Mouse (Mus musculus): Measurements from ENCODE around the gene Trio. TPM values are rescaled to one million over a fixed set of nuclear protein-coding genes. Genes with fewer than 3 reads are reported as not detected.
A peak's percentile ranks its signal among the peaks of the same experiment; 100 is the strongest.

Trio gene
- polyA plus RNA-seq, 1 experiment from 2014 or later: 65.1 TPM

- Histone ChIP-seq H3K9ac (replicated peaks; ENCODE audit: low read depth, low read length) (no peak overlapping the region), H3K4me3 (ENCODE audit: low read depth, low read length) (no peak overlapping the region), H3K4me1 (ENCODE audit: control insufficient read depth, insufficient read depth, low read length) (peaks cover 39% of the 10 kb centered on the region), H3K27ac (ENCODE audit: low read depth, low read length) (no peak overlapping the region), H3K27me3 (ENCODE audit: control insufficient read depth, insufficient read depth, low read length) (no peaks in the 10 kb centered on the region), H3K36me3 (ENCODE audit: control insufficient read depth, insufficient read depth, low read length) (no peaks in the 10 kb centered on the region), H3K4me2 (ENCODE audit: low read depth, low read length) (no peak overlapping the region), H3K9me3 (ENCODE audit: control insufficient read depth, low read length) (no peaks in the 10 kb centered on the region)
- 34% methylated on average over 4 of the region's 4 CpGs for WGBS
- ATAC-seq (ENCODE audit: low read depth): no peak
These were observed 24.3 kb downstream of the Trio start for GRCm38 (mm10) chr15:28001299-28001698.

- H3K9ac ChIP-seq (replicated peaks; ENCODE audit: low read depth, low read length): no peak overlapping the region
- H3K27me3 ChIP-seq (ENCODE audit: control insufficient read depth, insufficient read depth, low read length): no peaks in the 10 kb centered on the region
- no peak overlapping the region for H3K4me2 ChIP-seq (ENCODE audit: low read depth, low read length)
- no peak overlapping the region for H3K4me3 ChIP-seq (ENCODE audit: low read depth, low read length)
- ATAC-seq (ENCODE audit: low read depth): no peak
- WGBS: 9% methylated on average over 8 of the region's 8 CpGs
- H3K4me1 ChIP-seq (ENCODE audit: control insufficient read depth, insufficient read depth, low read length): peaks cover 47% of the 10 kb centered on the region
- H3K9me3 ChIP-seq (ENCODE audit: control insufficient read depth, low read length): no peaks in the 10 kb centered on the region
- H3K36me3 ChIP-seq (ENCODE audit: control insufficient read depth, insufficient read depth, low read length): no peaks in the 10 kb centered on the region
- no peak overlapping the region for H3K27ac ChIP-seq (ENCODE audit: low read depth, low read length)
These were observed 26.9 kb downstream of the Trio start for GRCm38 (mm10) chr15:27998621-27999359.

- H3K4me2 ChIP-seq (ENCODE audit: low read depth, low read length): no peak overlapping the region
- peaks cover 45% of the 10 kb centered on the region for H3K4me1 ChIP-seq (ENCODE audit: control insufficient read depth, insufficient read depth, low read length)
- H3K9me3 ChIP-seq (ENCODE audit: control insufficient read depth, low read length): no peaks in the 10 kb centered on the region
- H3K27ac ChIP-seq (ENCODE audit: low read depth, low read length): no peak overlapping the region
- no peaks in the 10 kb centered on the region for H3K27me3 ChIP-seq (ENCODE audit: control insufficient read depth, insufficient read depth, low read length)
- ATAC-seq (ENCODE audit: low read depth): no peak
- 6% methylated on average over 8 of the region's 8 CpGs for WGBS
- H3K9ac ChIP-seq (replicated peaks; ENCODE audit: low read depth, low read length): no peak overlapping the region
- H3K4me3 ChIP-seq (ENCODE audit: low read depth, low read length): no peak overlapping the region
- no peaks in the 10 kb centered on the region for H3K36me3 ChIP-seq (ENCODE audit: control insufficient read depth, insufficient read depth, low read length)
These were observed 27.7 kb downstream of the Trio start for GRCm38 (mm10) chr15:27997917-27998316.

- peak; percentile 72 for ATAC-seq (ENCODE audit: low read depth)
These were observed 28.2 kb downstream of the Trio start for GRCm38 (mm10) chr15:27997391-27997841.

GRCm38 (mm10) chr15:27996750-27997149 lies 28.9 kb downstream of the Trio start:
- Histone ChIP-seq H3K4me1 (ENCODE audit: control insufficient read depth, insufficient read depth, low read length) (peaks cover 45% of the 10 kb centered on the region), H3K4me2 (ENCODE audit: low read depth, low read length) (no peak overlapping the region), H3K27ac (ENCODE audit: low read depth, low read length) (no peak overlapping the region), H3K36me3 (ENCODE audit: control insufficient read depth, insufficient read depth, low read length) (no peaks in the 10 kb centered on the region), H3K27me3 (ENCODE audit: control insufficient read depth, insufficient read depth, low read length) (no peaks in the 10 kb centered on the region), H3K4me3 (ENCODE audit: low read depth, low read length) (no peak overlapping the region), H3K9ac (replicated peaks; ENCODE audit: low read depth, low read length) (no peak overlapping the region), H3K9me3 (ENCODE audit: control insufficient read depth, low read length) (no peaks in the 10 kb centered on the region)
- 89% methylated on average over 4 of the region's 4 CpGs for WGBS
- no peak for ATAC-seq (ENCODE audit: low read depth)

More at GRCm38 (mm10) chr15:27997391-27997841, 28.2 kb downstream of the Trio start:
- no peaks in the 10 kb centered on the region for H3K27me3 ChIP-seq (ENCODE audit: control insufficient read depth, insufficient read depth, low read length)
- 24% methylated on average over 9 of the region's 9 CpGs for WGBS
- H3K4me3 ChIP-seq (ENCODE audit: low read depth, low read length): no peak overlapping the region
- no peaks in the 10 kb centered on the region for H3K9me3 ChIP-seq (ENCODE audit: control insufficient read depth, low read length)
- no peak overlapping the region for H3K4me2 ChIP-seq (ENCODE audit: low read depth, low read length)
- no peak overlapping the region for H3K9ac ChIP-seq (replicated peaks; ENCODE audit: low read depth, low read length)
- H3K27ac ChIP-seq (ENCODE audit: low read depth, low read length): no peak overlapping the region
- H3K4me1 ChIP-seq (ENCODE audit: control insufficient read depth, insufficient read depth, low read length): peaks cover 45% of the 10 kb centered on the region
- no peaks in the 10 kb centered on the region for H3K36me3 ChIP-seq (ENCODE audit: control insufficient read depth, insufficient read depth, low read length)

GRCm38 (mm10) chr15:27995421-27995820 lies 30.2 kb downstream of the Trio start:
- H3K4me1 ChIP-seq (ENCODE audit: control insufficient read depth, insufficient read depth, low read length): peaks cover 40% of the 10 kb centered on the region
- H3K9me3 ChIP-seq (ENCODE audit: control insufficient read depth, low read length): no peaks in the 10 kb centered on the region
- no peaks in the 10 kb centered on the region for H3K27me3 ChIP-seq (ENCODE audit: control insufficient read depth, insufficient read depth, low read length)
- H3K27ac ChIP-seq (ENCODE audit: low read depth, low read length): no peak overlapping the region
- no peak overlapping the region for H3K4me2 ChIP-seq (ENCODE audit: low read depth, low read length)
- 18% methylated on average over 3 of the region's 3 CpGs for WGBS
- ATAC-seq (ENCODE audit: low read depth): no peak
- no peak overlapping the region for H3K9ac ChIP-seq (replicated peaks; ENCODE audit: low read depth, low read length)
- no peaks in the 10 kb centered on the region for H3K36me3 ChIP-seq (ENCODE audit: control insufficient read depth, insufficient read depth, low read length)
- H3K4me3 ChIP-seq (ENCODE audit: low read depth, low read length): no peak overlapping the region

GRCm38 (mm10) chr15:27994870-27995269 lies 30.8 kb downstream of the Trio start:
- Histone ChIP-seq H3K9me3 (ENCODE audit: control insufficient read depth, low read length) (no peaks in the 10 kb centered on the region), H3K27ac (ENCODE audit: low read depth, low read length) (no peak overlapping the region), H3K27me3 (ENCODE audit: control insufficient read depth, insufficient read depth, low read length) (no peaks in the 10 kb centered on the region), H3K9ac (replicated peaks; ENCODE audit: low read depth, low read length) (no peak overlapping the region), H3K36me3 (ENCODE audit: control insufficient read depth, insufficient read depth, low read length) (no peaks in the 10 kb centered on the region), H3K4me2 (ENCODE audit: low read depth, low read length) (no peak overlapping the region), H3K4me1 (ENCODE audit: control insufficient read depth, insufficient read depth, low read length) (peaks cover 37% of the 10 kb centered on the region), H3K4me3 (ENCODE audit: low read depth, low read length) (no peak overlapping the region)
- ATAC-seq (ENCODE audit: low read depth): no peak
- 55% methylated on average over 13 of the region's 13 CpGs for WGBS

GRCm38 (mm10) chr15:27993528-27993927 lies 32.1 kb downstream of the Trio start:
- H3K27ac ChIP-seq (ENCODE audit: low read depth, low read length): no peak overlapping the region
- no peak overlapping the region for H3K4me3 ChIP-seq (ENCODE audit: low read depth, low read length)
- WGBS: 76% methylated on average over 7 of the region's 7 CpGs
- no peaks in the 10 kb centered on the region for H3K36me3 ChIP-seq (ENCODE audit: control insufficient read depth, insufficient read depth, low read length)
- H3K27me3 ChIP-seq (ENCODE audit: control insufficient read depth, insufficient read depth, low read length): no peaks in the 10 kb centered on the region
- no peaks in the 10 kb centered on the region for H3K9me3 ChIP-seq (ENCODE audit: control insufficient read depth, low read length)
- peaks cover 28% of the 10 kb centered on the region for H3K4me1 ChIP-seq (ENCODE audit: control insufficient read depth, insufficient read depth, low read length)
- no peak for ATAC-seq (ENCODE audit: low read depth)
- H3K9ac ChIP-seq (replicated peaks; ENCODE audit: low read depth, low read length): no peak overlapping the region
- H3K4me2 ChIP-seq (ENCODE audit: low read depth, low read length): no peak overlapping the region

GRCm38 (mm10) chr15:27992596-27992995 lies 33.1 kb downstream of the Trio start:
- Histone ChIP-seq H3K27me3 (ENCODE audit: control insufficient read depth, insufficient read depth, low read length) (no peaks in the 10 kb centered on the region), H3K36me3 (ENCODE audit: control insufficient read depth, insufficient read depth, low read length) (no peaks in the 10 kb centered on the region), H3K9me3 (ENCODE audit: control insufficient read depth, low read length) (no peaks in the 10 kb centered on the region), H3K4me3 (ENCODE audit: low read depth, low read length) (no peak overlapping the region), H3K4me2 (ENCODE audit: low read depth, low read length) (no peak overlapping the region), H3K4me1 (ENCODE audit: control insufficient read depth, insufficient read depth, low read length) (peaks cover 27% of the 10 kb centered on the region), H3K27ac (ENCODE audit: low read depth, low read length) (no peak overlapping the region), H3K9ac (replicated peaks; ENCODE audit: low read depth, low read length) (no peak overlapping the region)
- WGBS: 73% methylated on average over 5 of the region's 5 CpGs
- ATAC-seq (ENCODE audit: low read depth): no peak
